Mouse (Mus musculus) intestine, embryonic 16.5 days (tissue): ENCODE measurements around the gene Acsbg2. TPM values are rescaled to one million over a fixed set of nuclear protein-coding genes. Genes with fewer than 3 reads are reported as not detected.

Experiments used
- ATAC-seq: fragments of 200-750 bp; cut with Nextera tagmentation; 2 replicates; pipeline ENCODE4 v1.8.0; 2017; ENCODE audit warnings: moderate TSS enrichment, moderate library complexity
- H3K27ac ChIP-seq: fragments of 300-500 bp; sonication (generic); 2 replicates; pipeline ENCODE4 v1.5.1; 2014; ENCODE audit warnings: mild to moderate bottlenecking, low read length
- H3K27me3 ChIP-seq: fragments of 300-500 bp; sonication (generic); replicated peaks from 2 replicates; pipeline ENCODE4 v1.6.1; 2014; ENCODE audit warnings: low read length, control low read depth, mixed read lengths; ENCODE audit not compliant: control insufficient read depth, insufficient read depth
- H3K36me3 ChIP-seq: fragments of 300-500 bp; sonication (generic); 2 replicates; pipeline ENCODE4 v1.6.1; 2014; ENCODE audit warnings: low read length, control low read depth; ENCODE audit not compliant: control insufficient read depth, insufficient read depth
- H3K4me1 ChIP-seq: fragments of 300-500 bp; sonication (generic); 2 replicates; pipeline ENCODE4 v1.6.1; 2014; ENCODE audit warnings: low read length, control low read depth, mixed read lengths; ENCODE audit not compliant: control insufficient read depth, insufficient read depth
- H3K4me2 ChIP-seq: fragments of 300-500 bp; sonication (generic); 2 replicates; pipeline ENCODE4 v1.6.1; 2014; ENCODE audit warnings: low read depth, low read length, control low read depth
- H3K4me3 ChIP-seq: fragments of 300-500 bp; sonication (generic); 2 replicates; pipeline ENCODE4 v1.5.1; 2014; ENCODE audit warnings: mild to moderate bottlenecking, low read length
- H3K9ac ChIP-seq: fragments of 300-500 bp; sonication (generic); 2 replicates; pipeline ENCODE4 v1.6.1; 2014; ENCODE audit warnings: low read depth, low read length
- H3K9me3 ChIP-seq: fragments of 300-500 bp; sonication (generic); 2 replicates; pipeline ENCODE4 v1.6.1; 2016; ENCODE audit warnings: low read length, control low read depth; ENCODE audit not compliant: control insufficient read depth
- WGBS: fragments of 180-500 bp; shearing (Covaris S2); extraction: QIAGEN DNeasy Blood & Tissue Kit; methylation state at CpG from one replicate; pipeline ENCODE4 v1.1.7; 2014; 5-methylcytosine and 5-hydroxymethylcytosine counted together
- polyA plus RNA-seq: library from polyadenylated mRNA; unstranded; fragments of >200 nt; fragmentation: Nextera tagmentation; extraction: Ambion mirVana; gene quantifications from 2 replicates; pipeline ENCODE4 v1.2.1, GENCODE M21; 2015

Acsbg2 gene
- polyA plus RNA-seq, 1 experiment from 2014 or later, result not detected

DNA sequence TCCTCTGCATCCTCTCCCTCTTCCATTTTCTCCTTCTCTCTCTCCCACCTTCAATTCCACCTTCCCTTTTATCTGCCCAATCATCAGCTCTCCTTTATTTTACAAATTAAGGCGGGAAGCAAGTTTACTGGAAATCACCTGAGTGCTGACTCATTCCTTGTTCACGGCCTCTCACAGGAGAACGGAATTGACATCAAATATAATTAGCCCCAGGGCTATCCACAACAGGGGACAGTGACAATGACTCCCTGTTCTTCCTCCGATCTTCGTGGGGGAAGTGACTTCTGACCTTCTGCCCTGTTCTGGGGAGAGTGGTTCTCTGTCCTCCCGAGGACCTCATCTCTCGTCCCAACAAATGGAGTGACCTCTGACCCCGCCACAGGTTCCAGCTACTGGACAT lies 2.7 kb upstream of the Acsbg2 start:
- Histone ChIP-seq H3K27me3 (no peaks in the 10 kb centered on the region), H3K4me3 (no peak overlapping the region), H3K27ac (no peak overlapping the region), H3K9ac (no peak overlapping the region), H3K4me1 (no peaks in the 10 kb centered on the region), H3K4me2 (no peak overlapping the region), H3K36me3 (no peaks in the 10 kb centered on the region), H3K9me3 (no peaks in the 10 kb centered on the region)
- ATAC-seq, result no peak
- WGBS, result 59% methylated on average over 8 of the region's 8 CpGs

DNA sequence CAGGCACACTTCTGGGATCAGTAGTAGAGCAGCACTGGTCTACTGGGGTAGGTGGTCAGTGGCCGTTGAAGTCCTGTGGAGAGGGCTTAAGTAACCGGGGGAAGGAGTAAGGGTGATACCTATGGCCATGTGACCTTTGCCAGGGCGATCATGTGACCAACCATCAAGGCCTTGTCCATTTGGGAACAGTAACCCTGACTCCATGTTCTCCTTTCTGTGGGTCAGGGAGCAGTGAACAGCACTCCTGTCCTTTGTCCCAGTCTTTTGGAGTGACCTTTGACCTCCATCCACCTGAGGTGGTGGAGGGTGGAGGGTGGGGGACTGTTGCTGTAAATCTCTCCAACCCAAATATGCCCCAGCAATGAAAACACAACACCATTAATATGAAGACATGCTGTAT lies 2.2 kb upstream of the Acsbg2 start:
- Histone ChIP-seq H3K4me1 (no peaks in the 10 kb centered on the region), H3K9ac (no peak overlapping the region), H3K27ac (no peak overlapping the region), H3K4me3 (no peak overlapping the region), H3K36me3 (no peaks in the 10 kb centered on the region), H3K27me3 (no peaks in the 10 kb centered on the region), H3K4me2 (no peak overlapping the region), H3K9me3 (no peaks in the 10 kb centered on the region)
- WGBS, result 84% methylated on average over 3 of the region's 3 CpGs
- no peak for ATAC-seq

DNA sequence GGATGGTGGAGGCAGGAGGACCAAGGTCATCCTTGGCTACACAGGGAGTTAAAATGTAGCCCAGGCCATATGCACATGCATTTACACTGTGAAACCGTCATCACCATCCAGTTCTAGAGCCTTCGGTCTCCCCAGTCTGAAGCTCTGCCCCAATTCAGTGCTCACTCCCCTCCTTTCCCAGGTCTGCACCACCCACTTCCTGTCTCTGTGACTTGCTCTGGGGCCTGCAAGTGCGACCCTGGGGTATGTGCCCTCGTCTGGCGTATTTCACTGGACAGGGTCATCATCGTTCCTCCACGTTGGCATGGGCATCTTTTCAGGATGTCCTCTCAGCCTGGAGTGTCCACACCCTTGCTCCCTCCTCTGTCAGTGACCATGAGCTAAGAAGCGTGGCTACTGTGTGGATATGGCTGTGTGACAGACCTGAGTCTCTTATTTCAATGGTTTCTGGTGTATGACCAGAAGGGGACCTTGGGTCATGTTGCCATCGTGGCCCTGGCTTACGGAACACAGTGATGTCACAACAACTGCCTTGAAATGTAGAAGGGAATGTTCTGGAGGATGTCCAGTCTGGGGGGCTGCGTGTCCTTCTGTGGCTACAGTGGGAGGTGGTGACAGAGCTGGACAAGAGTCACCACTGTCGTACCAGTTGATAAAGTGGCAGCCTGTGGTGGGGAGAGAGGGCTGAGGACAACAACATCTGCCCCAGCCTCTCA lies 847 bp upstream of the Acsbg2 start, which contains the start of gene 1700061G19Rik:
1700061G19Rik (plus strand) TSS at position 542 of the 716 bp plus-strand sequence.
- Histone ChIP-seq H3K27me3 (no peaks in the 10 kb centered on the region), H3K36me3 (no peaks in the 10 kb centered on the region), H3K9ac (no peak within 1 kb of the TSS), H3K9me3 (no peaks in the 10 kb centered on the region), H3K4me2 (no peak within 1 kb of the TSS), H3K27ac (no peak within 1 kb of the TSS), H3K4me1 (no peaks in the 10 kb centered on the region), H3K4me3 (no peak within 1 kb of the TSS)
- ATAC-seq, result no peak
- 78% methylated on average over 12 of the region's 12 CpGs for WGBS

DNA sequence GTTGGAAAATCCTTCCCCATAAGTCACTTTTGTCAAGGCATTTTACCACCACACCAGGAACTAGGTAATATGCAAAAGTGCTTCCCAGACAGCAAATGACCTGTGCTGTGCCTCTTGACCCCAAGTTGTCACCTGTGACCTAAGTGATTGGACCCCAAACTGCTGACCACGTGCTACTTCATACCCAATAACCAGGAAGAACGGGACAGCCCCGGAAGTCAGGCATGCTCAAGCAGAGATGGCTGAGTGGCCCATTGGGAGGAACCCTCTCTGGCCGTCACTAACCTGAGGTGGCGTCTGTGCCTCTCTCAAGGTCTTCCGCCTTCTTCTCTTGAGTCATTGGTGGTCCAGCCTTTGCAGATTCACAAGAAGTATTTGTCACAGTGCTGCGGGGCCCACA lies 1.7 kb downstream of the Acsbg2 start:
- Histone ChIP-seq H3K27me3 (no peaks in the 10 kb centered on the region), H3K9ac (no peak overlapping the region), H3K27ac (no peak overlapping the region), H3K9me3 (no peaks in the 10 kb centered on the region), H3K4me1 (no peaks in the 10 kb centered on the region), H3K4me2 (no peak overlapping the region), H3K4me3 (no peak overlapping the region), H3K36me3 (no peaks in the 10 kb centered on the region)
- WGBS, result 72% methylated on average over 7 of the region's 7 CpGs
- ATAC-seq, result no peak

DNA sequence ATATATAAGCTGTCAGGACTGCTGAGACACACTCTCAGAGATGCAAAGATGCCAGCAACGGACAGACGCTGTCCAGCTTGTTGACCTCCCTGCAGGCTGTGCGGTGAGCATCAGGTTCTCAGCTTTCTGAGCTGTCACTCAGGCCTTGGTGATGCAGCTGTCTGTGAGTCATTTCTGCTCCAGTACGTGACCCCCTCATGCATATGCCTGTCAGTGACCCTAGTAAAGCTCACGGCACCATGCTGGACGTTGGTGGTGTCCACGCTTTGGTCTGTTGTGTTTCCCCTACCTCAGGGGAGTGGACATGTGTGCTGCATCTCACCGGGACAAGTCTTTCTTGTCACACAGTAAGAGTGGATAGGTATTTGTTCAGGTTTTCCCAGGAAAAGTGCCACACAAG lies 2.5 kb downstream of the Acsbg2 start:
- Histone ChIP-seq H3K27me3 (no peaks in the 10 kb centered on the region), H3K9me3 (peaks cover 5% of the 10 kb centered on the region), H3K9ac (no peak overlapping the region), H3K4me3 (no peak overlapping the region), H3K27ac (no peak overlapping the region), H3K4me2 (no peak overlapping the region), H3K4me1 (no peaks in the 10 kb centered on the region), H3K36me3 (no peaks in the 10 kb centered on the region)
- ATAC-seq, result no peak
- 58% methylated on average over 8 of the region's 8 CpGs for WGBS

DNA sequence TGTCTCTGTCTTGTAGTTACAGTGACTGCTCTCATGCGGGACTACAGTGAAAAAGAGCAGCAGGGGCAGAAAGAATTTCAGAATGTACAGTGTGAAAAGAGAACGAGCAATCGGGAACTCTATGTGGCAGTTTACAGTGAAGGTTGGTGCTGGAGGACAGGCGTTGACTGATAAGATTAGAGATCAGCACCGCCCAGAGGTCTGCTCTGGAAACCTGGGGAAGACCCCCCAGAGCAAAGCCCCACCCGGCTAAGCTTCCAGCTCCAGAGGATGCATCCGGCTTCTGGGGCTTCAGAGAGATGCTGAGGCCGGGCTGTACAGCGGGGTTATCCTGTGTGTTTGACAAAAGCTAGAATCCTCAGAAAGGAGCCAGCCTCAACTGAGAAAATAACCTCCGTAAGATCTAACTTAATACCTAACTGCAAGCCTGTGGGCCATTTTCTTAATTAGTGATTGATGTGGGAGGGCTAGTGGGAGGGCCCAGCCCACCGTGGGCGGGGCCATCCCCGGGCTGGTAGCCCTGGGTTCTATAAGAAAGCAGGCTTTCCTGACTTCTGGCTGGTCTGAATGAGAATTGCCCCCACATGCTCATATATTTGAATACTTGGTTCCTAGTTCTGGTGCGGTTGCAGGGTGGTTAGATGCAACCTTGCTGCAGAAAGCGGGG lies 3.8 kb downstream of the Acsbg2 start:
- WGBS, result 65% methylated on average over 15 of the region's 15 CpGs
- Histone ChIP-seq H3K36me3 (no peaks in the 10 kb centered on the region), H3K9me3 (peaks cover 5% of the 10 kb centered on the region), H3K4me2 (no peak overlapping the region), H3K4me1 (no peaks in the 10 kb centered on the region), H3K4me3 (no peak overlapping the region), H3K27ac (no peak overlapping the region), H3K9ac (no peak overlapping the region), H3K27me3 (no peaks in the 10 kb centered on the region)
- ATAC-seq, result no peak

DNA sequence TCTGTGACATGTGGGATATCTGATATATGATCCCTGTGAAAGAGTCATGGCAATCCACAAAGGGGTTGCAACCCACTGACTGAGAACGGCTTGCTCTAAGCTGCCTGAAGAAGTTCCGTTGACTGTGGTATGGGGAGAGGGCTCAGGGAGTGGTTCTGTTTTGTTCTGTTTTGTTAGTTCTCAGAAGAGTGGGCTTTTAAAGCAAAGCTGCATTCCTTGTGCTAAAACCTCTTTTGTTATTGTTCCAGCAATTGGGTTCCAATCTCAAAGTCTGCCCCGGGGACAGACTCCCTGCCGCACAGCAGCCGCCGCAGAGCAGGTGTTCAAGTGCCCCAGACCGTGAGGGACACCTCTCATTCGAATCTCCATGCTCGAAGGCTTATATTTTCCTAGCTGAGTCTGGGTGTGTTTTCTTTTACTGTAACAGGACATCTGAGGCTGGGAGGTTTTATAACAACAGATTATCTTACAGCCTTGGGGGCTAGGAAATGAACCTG lies 4.7 kb downstream of the Acsbg2 start:
- Histone ChIP-seq H3K9me3 (peaks cover 5% of the 10 kb centered on the region), H3K4me2 (no peak overlapping the region), H3K4me3 (no peak overlapping the region), H3K36me3 (no peaks in the 10 kb centered on the region), H3K27me3 (no peaks in the 10 kb centered on the region), H3K9ac (no peak overlapping the region), H3K4me1 (no peaks in the 10 kb centered on the region), H3K27ac (no peak overlapping the region)
- no peak for ATAC-seq
- 81% methylated on average over 9 of the region's 9 CpGs for WGBS

DNA sequence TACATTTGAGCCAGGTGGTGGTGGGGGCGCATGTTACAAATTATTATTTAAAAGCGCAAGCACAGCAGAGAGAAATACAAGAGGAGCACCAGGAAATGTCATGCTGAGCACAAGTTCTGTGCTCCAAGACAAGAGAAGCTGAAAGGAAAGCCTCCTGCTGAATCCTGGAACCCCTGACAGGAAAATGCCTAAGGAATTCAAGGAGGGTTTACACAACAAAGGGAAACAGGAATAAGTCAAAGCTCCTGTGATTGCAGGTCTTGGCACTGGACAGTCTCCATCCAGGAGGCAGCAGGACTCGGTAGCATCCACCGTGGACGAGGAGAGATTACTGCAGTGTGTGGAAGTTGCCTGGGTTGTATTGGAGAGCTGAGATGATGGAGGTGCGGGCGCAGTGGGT lies 8.2 kb downstream of the Acsbg2 start:
- no peak overlapping the region for H3K4me2 ChIP-seq
- ATAC-seq, result no peak
- no peaks in the 10 kb centered on the region for H3K36me3 ChIP-seq
- no peaks in the 10 kb centered on the region for H3K27me3 ChIP-seq
- H3K9me3 ChIP-seq, result peaks cover 5% of the 10 kb centered on the region
- no peak overlapping the region for H3K9ac ChIP-seq
- WGBS, result 71% methylated on average over 7 of the region's 7 CpGs
- no peaks in the 10 kb centered on the region for H3K4me1 ChIP-seq
- H3K4me3 ChIP-seq, result no peak overlapping the region
- H3K27ac ChIP-seq, result no peak overlapping the region

DNA sequence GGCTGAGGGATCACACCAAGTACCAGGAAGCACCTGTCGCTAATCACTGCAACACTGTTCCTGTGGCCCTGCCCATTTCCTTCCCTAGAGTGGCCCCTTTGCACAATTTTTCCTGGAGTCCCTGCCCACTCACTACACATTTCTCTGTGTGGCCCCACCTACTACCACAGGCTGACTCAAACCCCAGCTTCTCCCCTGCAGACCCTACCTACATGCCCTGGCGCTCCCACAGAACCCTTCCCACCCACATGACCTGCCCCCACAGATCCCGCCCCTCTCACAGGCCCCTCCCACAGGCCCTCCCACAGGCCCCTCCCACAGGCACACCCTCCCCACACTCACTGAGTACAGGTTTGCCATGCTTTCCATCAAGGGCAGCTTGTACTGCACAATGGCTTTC lies 13.1 kb downstream of the Acsbg2 start:
- Histone ChIP-seq H3K27ac (no peak overlapping the region; the same call in 1 of the 2 replicates), H3K4me1 (no peaks in the 10 kb centered on the region), H3K4me3 (no peak overlapping the region), H3K4me2 (no peak overlapping the region), H3K27me3 (no peaks in the 10 kb centered on the region), H3K9ac (no peak overlapping the region), H3K36me3 (no peaks in the 10 kb centered on the region), H3K9me3 (no peaks in the 10 kb centered on the region)
- WGBS, result 53% methylated on average over 3 of the region's 3 CpGs
- ATAC-seq, result peak; percentile 83
